In the genomic region with DNA sequence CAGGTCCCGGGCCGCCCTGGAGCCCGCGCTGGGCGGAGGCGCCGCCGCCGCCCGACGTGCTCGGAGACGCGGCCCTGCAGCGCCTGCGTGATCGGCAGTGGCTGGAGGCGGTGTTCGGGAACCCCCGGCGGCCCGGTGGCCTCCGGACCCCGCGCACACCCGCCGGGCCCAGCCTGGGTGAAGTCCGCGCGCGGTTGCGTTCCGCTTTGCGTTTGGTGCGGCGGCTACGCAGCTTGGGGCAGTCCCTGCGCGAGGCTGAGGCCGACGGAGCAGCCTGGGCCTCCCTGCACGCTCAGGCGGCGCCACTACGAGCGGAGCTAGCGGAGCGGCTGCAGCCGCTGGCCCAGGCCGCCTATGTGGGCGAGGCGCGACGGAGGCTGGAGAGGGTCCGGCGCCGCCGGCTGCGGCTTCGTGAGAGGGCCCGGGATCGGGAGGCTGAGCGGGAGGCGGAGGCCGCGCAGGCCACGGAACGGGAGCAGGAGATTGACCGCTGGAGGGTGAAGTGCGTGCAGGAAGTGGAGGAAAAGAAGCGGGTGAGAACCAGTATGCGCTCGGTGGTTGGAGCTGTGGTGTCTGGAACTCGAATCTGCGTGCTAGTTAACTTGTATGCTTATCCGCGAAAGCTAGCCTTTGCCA, we compare ENCODE assay signal across 1 mouse cellular context.
TF ChIP-seq lines count a peak whose summit lies in the region.

No protein-coding gene starts in this region.

TF ChIP-seq in MEL, 35 proteins besides CTCF, POLR2A, EP300 and RAD21:
- TF ChIP-seq MXI1 (IDR thresholded peaks at IDR 0.05; ENCODE audit: low read depth, low read length) (peak; percentile 66; the same call in 1 of the 2 replicates), NRF1 (IDR thresholded peaks at IDR 0.05; ENCODE audit: insufficient read depth, low read depth, low read length, poor library complexity, severe bottlenecking) (no peak), UBTF (IDR thresholded peaks at IDR 0.05; ENCODE audit: borderline replicate concordance, insufficient read depth, low read depth, low read length) (0 out of 2 replicates have a peak, but pooled peaks have one; percentile 50), CHD2 (IDR thresholded peaks at IDR 0.05; ENCODE audit: low read length) (no peak), KAT2A (conservative IDR thresholded peaks at IDR 0.05; ENCODE audit: low read depth, low read length) (no peak), CHD1 (IDR thresholded peaks at IDR 0.05; ENCODE audit: low read depth, low read length) (peak; percentile 95), NELFE (IDR thresholded peaks at IDR 0.05; ENCODE audit: low read depth, low read length) (peak; percentile 35; the same call in 1 of the 2 replicates), ETS1 (IDR thresholded peaks at IDR 0.05; ENCODE audit: low read depth, low read length) (no peak), TAL1 (IDR thresholded peaks at IDR 0.05; ENCODE audit: low read length) (no peak), MYC (IDR thresholded peaks at IDR 0.05; ENCODE audit: low read depth, low read length) (peak; percentile 47; the same call in 1 of the 2 replicates), MAFK (IDR thresholded peaks at IDR 0.05; ENCODE audit: borderline replicate concordance, low read depth, low read length) (no peak), ZKSCAN1 (IDR thresholded peaks at IDR 0.05; ENCODE audit: low read depth, low read length) (no peak), SIN3A (IDR thresholded peaks at IDR 0.05; ENCODE audit: low read length) (peak; percentile 72; the same call in 1 of the 2 replicates)
